Mouse (Mus musculus): Measurements from ENCODE around the gene Rnf216. TPM values are rescaled to one million over a fixed set of nuclear protein-coding genes. Genes with fewer than 3 reads are reported as not detected.

Gene Rnf216
- polyA plus RNA-seq, 2 experiments, result 9.7 to 10.8 TPM

GRCm38 (mm10) chr5:142973971-142974370 is 138.8 kb downstream of the Rnf216 start:
- 24% methylated on average over 3 of the region's 3 CpGs for WGBS (ENCODE audit: insufficient replicate concordance)
- TF ChIP-seq CTCF (IDR thresholded peaks at IDR 0.05; ENCODE audit: low read depth) (no peak), EP300 (IDR thresholded peaks at IDR 0.05; ENCODE audit: low read depth) (no peak)

GRCm38 (mm10) chr5:142968411-142968810 is 144.4 kb downstream of the Rnf216 start:
- Histone ChIP-seq H3K9me3 (ENCODE audit: control insufficient read depth, low read length) (no peaks in the 10 kb centered on the region), H3K27me3 (ENCODE audit: control insufficient read depth, insufficient read depth, low read length) (peaks cover 2% of the 10 kb centered on the region; the same call in 1 of the 2 replicates), H3K4me1 (replicated peaks; ENCODE audit: control insufficient read depth in 2 of 2, insufficient read depth in 2 of 2, low read length in 1 of 2) (no peaks in the 10 kb centered on the region; a peak in 1 of 4 replicates), H3K36me3 (replicated peaks; ENCODE audit: control insufficient read depth, insufficient read depth, low read depth) (no peaks in the 10 kb centered on the region), H3K9ac (replicated peaks) (no peak overlapping the region), H3K27ac (no peak overlapping the region), H3K4me3 (ENCODE audit: insufficient read depth in 1 of 2, low read depth in 2 of 2, low read length in 2 of 2) (no peak overlapping the region), H3K4me2 (ENCODE audit: low read depth) (no peak overlapping the region)
- DNase-seq (ENCODE audit: low read depth in 3 of 3, low spot score in 3 of 3), result no peak
- TF ChIP-seq EP300 (IDR thresholded peaks at IDR 0.05; ENCODE audit: low read depth) (no peak), CTCF (IDR thresholded peaks at IDR 0.05; ENCODE audit: low read depth) (no peak)
- 76% methylated on average over 14 of the region's 14 CpGs for WGBS (ENCODE audit: insufficient replicate concordance)
- no peak for ATAC-seq (ENCODE audit: insufficient read depth)

More at GRCm38 (mm10) chr5:142973971-142974370, 138.8 kb downstream of the Rnf216 start:
- no peaks in the 10 kb centered on the region for H3K36me3 ChIP-seq (replicated peaks; ENCODE audit: control insufficient read depth, insufficient read depth, low read depth)
- no peaks in the 10 kb centered on the region for H3K9me3 ChIP-seq (ENCODE audit: control insufficient read depth, low read length)
- ATAC-seq (ENCODE audit: insufficient read depth) (no peak), DNase-seq (ENCODE audit: low read depth in 3 of 3, low spot score in 3 of 3) (no peak)
- H3K27me3 ChIP-seq (ENCODE audit: control insufficient read depth, insufficient read depth, low read length), result no peaks in the 10 kb centered on the region
- no peaks in the 10 kb centered on the region; a peak in 1 of 4 replicates for H3K4me1 ChIP-seq (replicated peaks; ENCODE audit: control insufficient read depth in 2 of 2, insufficient read depth in 2 of 2, low read length in 1 of 2)
- H3K9ac ChIP-seq (replicated peaks), result no peak overlapping the region
- H3K4me3 ChIP-seq (ENCODE audit: insufficient read depth in 1 of 2, low read depth in 2 of 2, low read length in 2 of 2), result no peak overlapping the region
- H3K27ac ChIP-seq, result no peak overlapping the region
- H3K4me2 ChIP-seq (ENCODE audit: low read depth), result no peak overlapping the region

DNA sequence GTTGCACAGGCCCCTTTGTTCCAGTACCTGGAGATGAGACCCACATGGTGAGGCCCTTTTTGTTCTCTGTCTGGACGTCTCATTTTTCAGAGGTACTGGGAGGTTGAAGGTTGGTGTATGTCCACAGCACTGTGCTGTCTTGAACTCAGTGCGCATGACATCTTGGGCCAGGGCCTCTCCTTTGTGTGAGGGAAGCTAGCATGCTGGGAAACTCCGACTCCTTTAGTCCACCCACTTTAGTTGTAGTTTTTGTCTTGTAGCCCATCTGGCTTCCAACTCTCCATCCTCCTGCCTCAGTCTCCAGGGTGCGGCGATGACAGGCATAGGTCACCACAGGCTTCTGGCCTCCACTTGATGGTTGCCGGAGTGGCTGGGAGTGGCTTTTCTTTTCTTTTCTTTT is 148.1 kb downstream of the Rnf216 start:
- H3K4me1 ChIP-seq (replicated peaks; ENCODE audit: control insufficient read depth in 2 of 2, insufficient read depth in 2 of 2, low read length in 1 of 2), result peaks cover 0 to 2% of the 10 kb centered on the region in 2 experiments; a peak in 1 of 4 replicates
- H3K27me3 ChIP-seq (ENCODE audit: control insufficient read depth, insufficient read depth, low read length), result peaks cover 39% of the 10 kb centered on the region
- H3K4me3 ChIP-seq (ENCODE audit: insufficient read depth in 1 of 2, low read depth in 2 of 2, low read length in 2 of 2), result no peak overlapping the region
- H3K27ac ChIP-seq, result no peak overlapping the region
- H3K9me3 ChIP-seq (ENCODE audit: control insufficient read depth, low read length), result no peaks in the 10 kb centered on the region
- H3K36me3 ChIP-seq (replicated peaks; ENCODE audit: control insufficient read depth, insufficient read depth, low read depth), result no peaks in the 10 kb centered on the region
- H3K9ac ChIP-seq (replicated peaks), result no peak overlapping the region
- 75% methylated on average over 6 of the region's 6 CpGs for WGBS (ENCODE audit: insufficient replicate concordance)
- no peak for ATAC-seq (ENCODE audit: insufficient read depth)
- no peak overlapping the region for H3K4me2 ChIP-seq (ENCODE audit: low read depth)
- TF ChIP-seq CTCF (IDR thresholded peaks at IDR 0.05; ENCODE audit: low read depth), result no peak
- no peak for TF ChIP-seq EP300 (IDR thresholded peaks at IDR 0.05; ENCODE audit: low read depth)
- no peak for DNase-seq (ENCODE audit: low read depth in 3 of 3, low spot score in 3 of 3)

DNA sequence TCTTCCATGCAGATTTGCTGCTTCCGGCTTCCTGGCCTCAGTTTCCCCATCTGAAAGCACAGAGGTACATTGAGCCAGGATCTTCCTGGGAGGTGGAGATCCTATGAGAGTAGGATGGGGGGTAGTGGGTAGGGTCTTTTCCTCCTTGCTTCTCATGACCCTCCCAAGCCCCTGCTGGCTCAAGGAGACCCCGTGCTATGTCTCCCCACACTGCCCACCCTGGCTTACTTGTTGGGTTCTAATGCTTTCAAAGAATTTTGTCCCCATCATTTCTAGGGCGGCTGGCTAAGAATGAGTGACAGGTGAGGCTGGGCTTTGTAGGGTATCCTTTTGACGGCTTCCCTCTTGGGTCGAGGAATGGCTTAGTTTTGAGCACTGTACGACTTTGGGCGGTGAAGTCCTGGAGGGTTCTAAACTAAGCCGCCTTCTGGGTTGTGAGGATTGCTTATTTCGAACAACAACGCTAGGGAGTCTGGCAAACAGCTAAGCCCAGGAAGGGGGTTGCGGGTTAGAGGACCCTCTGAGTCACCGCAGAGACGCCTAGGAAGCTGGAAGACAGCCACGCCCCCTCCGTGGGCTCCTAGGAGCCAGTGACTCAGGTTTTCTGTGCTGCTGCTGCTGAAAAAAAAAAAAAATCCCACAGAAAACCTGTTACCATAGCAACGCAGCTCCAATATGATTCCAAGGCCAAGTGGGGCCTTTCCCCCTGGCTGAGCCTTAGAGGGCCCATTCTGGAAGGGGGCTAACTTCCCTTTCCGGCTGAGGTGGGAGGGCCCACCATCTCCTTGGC is 148.9 kb downstream of the Rnf216 start:
- Histone ChIP-seq H3K4me1 (replicated peaks; ENCODE audit: control insufficient read depth in 2 of 2, insufficient read depth in 2 of 2, low read length in 1 of 2) (peaks cover 0 to 2% of the 10 kb centered on the region in 2 experiments; a peak in 1 of 4 replicates), H3K4me2 (ENCODE audit: low read depth) (peak overlapping the region; percentile 57; the same call in 1 of the 2 replicates), H3K36me3 (replicated peaks; ENCODE audit: control insufficient read depth, insufficient read depth, low read depth) (no peaks in the 10 kb centered on the region), H3K4me3 (ENCODE audit: insufficient read depth in 1 of 2, low read depth in 2 of 2, low read length in 2 of 2) (no peak overlapping the region), H3K27ac (no peak overlapping the region), H3K27me3 (ENCODE audit: control insufficient read depth, insufficient read depth, low read length) (peaks cover 45% of the 10 kb centered on the region), H3K9ac (replicated peaks) (no peak overlapping the region), H3K9me3 (ENCODE audit: control insufficient read depth, low read length) (no peaks in the 10 kb centered on the region)
- DNase-seq (ENCODE audit: low read depth in 3 of 3, low spot score in 3 of 3) (no peak), ATAC-seq (ENCODE audit: insufficient read depth) (no peak)
- TF ChIP-seq CTCF (IDR thresholded peaks at IDR 0.05; ENCODE audit: low read depth), result no peak
- TF ChIP-seq EP300 (IDR thresholded peaks at IDR 0.05; ENCODE audit: low read depth), result no peak
- WGBS (ENCODE audit: insufficient replicate concordance), result 43% methylated on average over 17 of the region's 17 CpGs

- ATAC-seq (ENCODE audit: insufficient read depth) (no peak), DNase-seq (ENCODE audit: low read depth in 3 of 3, low spot score in 3 of 3) (no peak)
- Histone ChIP-seq H3K27me3 (ENCODE audit: control insufficient read depth, insufficient read depth, low read length) (peaks cover 45% of the 10 kb centered on the region), H3K4me2 (ENCODE audit: low read depth) (peak overlapping the region; percentile 57), H3K4me3 (ENCODE audit: insufficient read depth in 1 of 2, low read depth in 2 of 2, low read length in 2 of 2) (peak overlapping the region; percentile 2 to 32), H3K9ac (replicated peaks) (no peak overlapping the region), H3K4me1 (replicated peaks; ENCODE audit: control insufficient read depth in 2 of 2, insufficient read depth in 2 of 2, low read length in 1 of 2) (peaks cover 0 to 2% of the 10 kb centered on the region in 2 experiments; a peak in 1 of 4 replicates), H3K27ac (no peak overlapping the region), H3K9me3 (ENCODE audit: control insufficient read depth, low read length) (no peaks in the 10 kb centered on the region), H3K36me3 (replicated peaks; ENCODE audit: control insufficient read depth, insufficient read depth, low read depth) (no peaks in the 10 kb centered on the region)
- WGBS (ENCODE audit: insufficient replicate concordance), result 27% methylated on average over 13 of the region's 13 CpGs
- no peak for TF ChIP-seq CTCF (IDR thresholded peaks at IDR 0.05; ENCODE audit: low read depth)
- TF ChIP-seq EP300 (IDR thresholded peaks at IDR 0.05; ENCODE audit: low read depth), result no peak
These were observed 149.6 kb downstream of the Rnf216 start for GRCm38 (mm10) chr5:142963003-142963704.
